In genomic region chr2:71581488-71581887, GRCm38 (mm10) we compare ENCODE assay signal across 9 mouse cellular contexts. TPM values are rescaled to one million over a fixed set of nuclear protein-coding genes. Genes with fewer than 3 reads are reported as not detected.
DNase-seq lines count a peak whose midpoint lies in the region; ATAC-seq lines count a peak whose summit lies in the region.
"Had no signal": no experiment of that assay in that cellular context is flagged by ENCODE, and none has a peak within 500 bp of the region (broad histone marks: within the 10 kb centered on the region; RNA-seq: fewer than 3 reads in every experiment).

No protein-coding gene starts in this region.

- 60% methylated on average over 5 of the region's 5 CpGs for WGBS in heart, embryonic 13.5 days
- WGBS in hindbrain, embryonic 16.5 days = 60% methylated on average over 5 of the region's 5 CpGs
- 50% methylated on average over 5 of the region's 5 CpGs for WGBS in midbrain, embryonic 13.5 days

- peak overlapping the region; percentile 69 for H3K4me3 ChIP-seq in heart, embryonic 13.5 days
- H3K4me3 ChIP-seq in brown adipose tissue, adult 24 weeks (ENCODE audit: insufficient read depth, low read depth, low read length) = peak overlapping the region; percentile 62
- peak overlapping the region; percentile 63 for H3K4me3 ChIP-seq in hindbrain, embryonic 16.5 days (ENCODE audit: low read length)
- peak overlapping the region; percentile 57 for H3K4me3 ChIP-seq in midbrain, embryonic 13.5 days (replicated peaks)
- H3K4me3 ChIP-seq: erythroblast, embryonic 14.5 days had no signal

- no peaks in the 10 kb centered on the region for H3K36me3 ChIP-seq in heart, embryonic 13.5 days
- H3K36me3 ChIP-seq in hindbrain, embryonic 16.5 days (ENCODE audit: control insufficient read depth, insufficient read depth, low read length) = no peaks in the 10 kb centered on the region
- H3K36me3 ChIP-seq in midbrain, embryonic 13.5 days = no peaks in the 10 kb centered on the region

- peak overlapping the region; percentile 79; the same call in 1 of the 2 replicates for H3K9ac ChIP-seq in heart, embryonic 13.5 days
- H3K9ac ChIP-seq in hindbrain, embryonic 16.5 days (ENCODE audit: low read depth, low read length) = peak overlapping the region; percentile 80
- H3K9ac ChIP-seq in midbrain, embryonic 13.5 days (replicated peaks) = peak overlapping the region; percentile 68; the same call in 1 of the 2 replicates

- ATAC-seq in heart, embryonic 13.5 days (ENCODE audit: extremely low read depth, insufficient number of reproducible peaks, low FRiP score, low TSS enrichment) = no peak
- peak; percentile 61 for ATAC-seq in hindbrain, embryonic 16.5 days
- ATAC-seq in midbrain, embryonic 13.5 days = peak; percentile 65; the same call in 1 of the 2 replicates

- H3K4me2 ChIP-seq in heart, embryonic 13.5 days = peak overlapping the region; percentile 89
- H3K4me2 ChIP-seq in hindbrain, embryonic 16.5 days (ENCODE audit: low read length) = peak overlapping the region; percentile 94
- H3K4me2 ChIP-seq in midbrain, embryonic 13.5 days (replicated peaks) = peak overlapping the region; percentile 86

- intact Hi-C loops in heart, postnatal 36 days (cut with DNase I) = loop anchor here (5.0 kb wide), 1 partner anchor 236 kb away; no protein-coding TSS in a partner anchor

- 0 out of 2 replicates have a peak, but pooled peaks cover 3% of the 10 kb centered on the region for H3K27me3 ChIP-seq in heart, embryonic 13.5 days (replicated peaks)
- no peaks in the 10 kb centered on the region; the same call in 1 of the 2 replicates for H3K27me3 ChIP-seq in hindbrain, embryonic 16.5 days (replicated peaks; ENCODE audit: control insufficient read depth, insufficient read depth, low read length)
- 0 out of 2 replicates have a peak, but pooled peaks cover 6% of the 10 kb centered on the region for H3K27me3 ChIP-seq in midbrain, embryonic 13.5 days

- H3K27ac ChIP-seq in heart, embryonic 13.5 days (replicated peaks) = no peak overlapping the region
- no peak overlapping the region for H3K27ac ChIP-seq in brown adipose tissue, adult 24 weeks (replicated peaks; ENCODE audit: low read depth, low read length)
- H3K27ac ChIP-seq in hindbrain, embryonic 16.5 days (ENCODE audit: low read depth, low read length) = no peak overlapping the region
- no peak overlapping the region for H3K27ac ChIP-seq in midbrain, embryonic 13.5 days

- 0 out of 2 replicates have a peak, but pooled peaks cover 4% of the 10 kb centered on the region for H3K9me3 ChIP-seq in heart, embryonic 13.5 days
- no peaks in the 10 kb centered on the region for H3K9me3 ChIP-seq in hindbrain, embryonic 16.5 days (ENCODE audit: control insufficient read depth, low read length)
- H3K9me3 ChIP-seq in midbrain, embryonic 13.5 days = no peaks in the 10 kb centered on the region

- no peak for DNase-seq in heart, postnatal 36 days
- DNase-seq in layer of hippocampus, postnatal 14 days (ENCODE audit: low spot score in 2 of 2) = no peak
- no peak for DNase-seq in spleen, postnatal 4 days (ENCODE audit: low spot score in 2 of 2)
- no peak for DNase-seq in left cerebral cortex, adult 8-10 months (ENCODE audit: low spot score in 2 of 2)

- H3K4me1 ChIP-seq in heart, embryonic 13.5 days = peaks cover 10% of the 10 kb centered on the region
- H3K4me1 ChIP-seq in brown adipose tissue, adult 24 weeks (ENCODE audit: control insufficient read depth, insufficient read depth, insufficient read length, low read length) = no peaks in the 10 kb centered on the region
- H3K4me1 ChIP-seq in hindbrain, embryonic 16.5 days (ENCODE audit: control insufficient read depth, insufficient read depth, low read depth, low read length) = no peaks in the 10 kb centered on the region
- peaks cover 7% of the 10 kb centered on the region; the same call in 1 of the 2 replicates for H3K4me1 ChIP-seq in midbrain, embryonic 13.5 days (replicated peaks)

RNA-seq across cellular contexts. Expression of gene Dlx2, which starts 34.9 kb away (rescaled TPM):
- 0.09 and 0.33 TPM in 2 replicates for polyA plus RNA-seq in heart, embryonic 13.5 days (2015; fragmentation: Nextera tagmentation; extraction: Ambion mirVana)
- total RNA-seq in heart, postnatal 36 days (2021) = not detected
- not detected in 2 replicates for polyA plus RNA-seq in brown adipose tissue, adult 24 weeks (2012; ENCODE audit: insufficient read depth, insufficient read length, missing spikeins)
- 0.20 and 2.0 TPM in 2 replicates for polyA plus RNA-seq in hindbrain, embryonic 16.5 days (2015; fragmentation: Nextera tagmentation; extraction: Ambion mirVana)
- 10.5 and 14.6 TPM in 2 replicates for polyA plus RNA-seq in midbrain, embryonic 13.5 days (2015; fragmentation: Nextera tagmentation; extraction: Ambion mirVana)
- 1 to 10 TPM; 6.2 to 7.5 TPM for total RNA-seq in layer of hippocampus, postnatal 14 days (2021)
- 1 to 10 TPM; 4.8 to 8.6 (median 6.8) TPM for total RNA-seq in left cerebral cortex, adult 8-10 months (2022)

RNA-seq across cellular contexts. Expression of gene Dlx1, which starts 53.6 kb away (rescaled TPM):
- 0.29 and 0.60 TPM in 2 replicates for polyA plus RNA-seq in heart, embryonic 13.5 days (2015; fragmentation: Nextera tagmentation; extraction: Ambion mirVana)
- under 1 TPM; 0.28 to 0.35 TPM for total RNA-seq in heart, postnatal 36 days (2021)
- polyA plus RNA-seq in brown adipose tissue, adult 24 weeks (2012; ENCODE audit: insufficient read depth, insufficient read length, missing spikeins) = not detected in 2 replicates
- 0.09 and 9.5 TPM in 2 replicates for polyA plus RNA-seq in hindbrain, embryonic 16.5 days (2015; fragmentation: Nextera tagmentation; extraction: Ambion mirVana)
- 53.6 and 56.4 TPM in 2 replicates for polyA plus RNA-seq in midbrain, embryonic 13.5 days (2015; fragmentation: Nextera tagmentation; extraction: Ambion mirVana)
- total RNA-seq in layer of hippocampus, postnatal 14 days (2021) = 10 to 100 TPM; 18.4 to 24.4 TPM
- total RNA-seq in left cerebral cortex, adult 8-10 months (2022) = 10 to 100 TPM; 17.8 to 23.6 (median 19.4) TPM
